Mouse (Mus musculus): ENCODE measurements around the gene Rpl10. TPM values are rescaled to one million over a fixed set of nuclear protein-coding genes. Genes with fewer than 3 reads are reported as not detected.

Rpl10 gene
- polyA plus RNA-seq (2012; rRNA removed) = 1,323 and 1,359 TPM in 2 replicates

DNA sequence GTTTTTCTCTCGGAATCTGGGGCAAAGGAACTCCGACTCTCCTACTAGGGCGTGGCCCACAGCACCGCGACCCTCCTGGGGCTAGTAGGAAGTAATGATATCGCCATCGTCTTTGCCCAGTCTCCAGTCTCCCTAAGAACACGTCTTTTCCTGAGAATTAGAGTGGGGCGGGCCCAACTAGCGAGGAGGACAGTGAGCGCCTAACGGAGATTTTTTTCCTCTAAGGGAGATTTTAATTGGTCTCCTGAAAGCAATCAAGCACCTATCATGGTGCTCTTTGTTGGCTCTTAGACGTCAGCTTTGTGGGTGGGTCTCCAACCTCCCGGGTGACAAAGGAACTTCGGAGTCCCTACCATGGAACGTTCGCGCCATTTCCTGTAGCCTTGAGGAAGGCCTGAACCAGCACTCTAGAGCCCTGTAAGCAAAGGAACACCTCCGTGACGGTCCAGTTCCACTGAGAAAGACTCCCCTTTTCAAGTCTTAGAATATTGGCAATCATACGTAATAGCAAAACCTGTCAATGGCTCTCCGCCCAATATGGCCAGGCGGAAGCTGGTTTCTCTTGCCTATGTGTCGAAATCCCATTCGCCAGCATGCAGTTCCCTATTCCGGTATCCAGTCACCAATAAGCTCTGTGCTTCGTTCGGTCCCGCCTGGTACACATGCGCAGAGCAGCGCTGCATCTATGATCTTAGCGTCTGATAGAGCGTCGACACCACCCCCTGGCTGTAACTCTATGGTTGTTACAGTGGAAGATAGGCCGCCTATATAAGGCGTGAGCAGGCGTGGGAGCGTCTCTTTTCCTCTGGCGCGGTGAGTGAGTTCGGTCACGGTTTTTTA, at the start of gene Rpl10:
TSS of gene Rpl10 (plus strand) at position 751 of the 840 bp plus-strand sequence.

DNA sequence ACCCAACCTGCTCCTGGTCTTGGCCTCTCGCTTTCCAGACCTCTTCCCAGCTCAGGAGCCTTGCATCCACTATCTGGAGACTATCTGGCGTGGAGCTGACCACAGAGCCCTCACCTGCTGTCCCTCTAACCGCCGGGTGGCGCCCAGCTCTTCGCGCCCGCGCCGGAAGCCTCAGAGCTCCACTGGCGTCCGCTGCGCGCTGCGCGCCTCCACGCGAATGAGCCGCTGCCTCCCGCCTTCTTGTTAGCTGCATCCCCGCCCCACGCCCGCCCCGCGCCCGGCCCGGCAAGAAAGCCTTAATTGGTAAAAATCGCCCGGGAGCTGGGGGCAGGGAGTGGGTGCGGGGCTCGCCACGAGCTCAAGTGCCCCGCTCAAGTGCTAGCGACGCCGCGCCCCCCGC, 21.0 kb upstream of the Rpl10 start, which contains the start of gene Flna:
TSS of gene Flna (minus strand) at position 206 of the 400 bp plus-strand sequence.

DNA sequence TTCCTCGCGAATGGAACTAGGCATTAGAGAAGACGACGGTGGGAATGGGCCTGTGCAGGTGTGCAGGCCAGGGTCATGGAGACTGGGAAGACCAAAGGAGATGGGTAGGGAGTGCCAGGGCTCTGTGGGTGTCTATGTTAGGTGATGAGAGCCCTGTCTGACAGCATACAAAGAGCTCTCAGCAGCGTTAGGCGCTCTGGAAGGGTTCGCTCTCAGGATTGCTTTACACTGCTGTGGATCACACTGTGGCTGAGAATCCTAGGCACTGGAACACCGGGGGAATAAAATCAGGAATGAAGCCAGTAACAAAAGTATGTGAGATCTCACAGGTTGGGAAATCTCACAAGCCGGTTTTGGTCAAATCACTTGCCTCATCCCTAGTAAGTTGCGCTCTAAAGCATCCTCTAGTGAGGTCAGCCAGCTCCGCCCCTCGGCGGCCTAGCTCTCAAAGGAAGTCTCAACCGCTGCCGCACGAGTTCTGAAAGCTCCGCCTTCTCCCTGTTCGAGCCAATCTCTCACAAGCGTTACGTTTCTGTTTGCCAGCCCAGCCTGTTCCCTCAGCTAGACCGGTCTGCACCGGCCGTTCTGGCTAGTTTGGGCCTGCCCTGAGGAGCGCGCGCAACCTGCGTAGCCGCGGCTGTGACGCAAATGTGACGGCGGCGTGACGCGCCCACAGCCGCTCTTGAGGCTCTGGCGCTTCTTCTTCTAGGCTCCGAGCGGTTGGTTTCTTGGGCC, 16.3 kb upstream of the Rpl10 start, which contains the start of gene Emd:
TSS of gene Emd (plus strand) at position 535 of the 735 bp plus-strand sequence.

DNA sequence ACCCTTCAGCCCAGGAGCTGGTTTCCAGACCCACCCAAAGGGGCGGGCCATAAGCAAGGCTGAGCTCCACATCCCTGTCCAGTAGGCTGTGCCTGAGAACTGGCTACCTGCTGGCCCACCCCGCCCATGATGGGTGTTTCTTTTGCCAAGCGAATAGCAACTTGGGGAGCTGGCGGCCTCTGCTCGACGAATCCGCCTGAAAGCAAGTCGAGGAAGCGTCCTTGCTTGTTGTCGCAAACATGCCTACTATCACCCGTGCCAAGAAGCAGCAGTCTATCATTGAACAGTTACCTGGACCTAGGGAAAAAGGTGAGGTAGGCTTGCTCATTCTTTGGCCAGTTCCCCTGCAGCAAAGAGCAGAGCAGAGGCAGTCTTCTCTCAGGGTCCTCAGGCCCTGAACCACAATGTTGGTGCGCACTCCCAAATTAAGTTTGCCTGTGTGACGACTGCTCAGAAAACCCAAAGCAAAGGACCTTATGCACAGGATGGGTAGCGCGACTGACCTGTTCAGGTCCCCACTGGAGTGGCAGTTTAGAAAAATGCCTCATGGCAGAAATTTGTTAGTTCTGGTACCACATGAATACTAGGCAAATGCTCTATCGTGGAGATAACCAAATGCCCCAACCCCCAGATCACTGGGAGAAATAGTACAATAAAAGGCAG, 11.3 kb downstream of the Rpl10 start, which contains the start of the genes Taz and Dnase1l1:
TSS of gene Taz (plus strand) at position 181 of the 663 bp plus-strand sequence.
TSS of gene Dnase1l1 (minus strand) at position 606 of the 663 bp plus-strand sequence.

DNA sequence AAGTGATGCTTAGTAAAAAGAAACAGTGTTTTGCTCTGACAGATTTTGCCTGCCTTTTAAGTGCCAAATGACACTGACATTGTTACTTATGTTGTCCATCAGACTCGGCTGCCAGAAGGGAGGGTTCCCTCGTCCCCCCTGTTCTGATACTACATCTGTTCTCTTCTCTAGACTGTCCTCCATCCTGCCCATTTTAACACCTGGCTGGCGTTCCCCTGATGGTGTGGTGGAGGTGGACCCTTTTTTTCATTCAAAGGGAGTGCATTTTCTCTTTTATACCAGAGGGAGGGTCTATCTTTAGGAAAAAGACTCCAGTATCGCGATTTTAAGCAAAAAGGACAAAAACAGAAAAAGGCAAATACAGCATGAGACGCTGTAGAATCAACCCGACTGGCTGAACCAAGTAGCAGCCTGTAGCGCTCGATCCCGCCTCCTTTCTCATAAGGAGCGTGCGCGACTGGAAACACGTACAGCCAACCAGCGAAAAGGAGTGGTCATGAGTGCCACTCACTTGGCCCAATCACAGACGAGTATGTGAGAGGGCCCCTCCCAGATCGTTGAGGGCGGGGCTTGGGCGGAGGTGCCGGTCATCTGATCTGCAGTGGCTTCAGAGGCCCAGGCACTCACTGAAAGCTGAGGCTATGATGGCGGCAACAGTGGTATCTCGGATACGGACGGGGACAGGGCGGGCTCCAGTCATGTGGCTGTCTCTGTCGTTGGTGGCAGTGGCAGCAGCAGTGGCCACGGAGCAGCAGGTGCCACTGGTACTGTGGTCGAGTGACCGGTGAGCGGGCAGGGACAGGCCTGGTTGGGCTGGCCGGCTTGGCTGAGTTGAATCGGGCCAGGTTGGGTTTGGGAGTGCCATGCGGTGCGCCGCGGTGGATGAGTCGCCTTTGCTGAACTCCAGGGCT, 26.2 kb downstream of the Rpl10 start, which contains the start of gene Atp6ap1:
TSS of gene Atp6ap1 (plus strand) at position 560 of the 911 bp plus-strand sequence.

DNA sequence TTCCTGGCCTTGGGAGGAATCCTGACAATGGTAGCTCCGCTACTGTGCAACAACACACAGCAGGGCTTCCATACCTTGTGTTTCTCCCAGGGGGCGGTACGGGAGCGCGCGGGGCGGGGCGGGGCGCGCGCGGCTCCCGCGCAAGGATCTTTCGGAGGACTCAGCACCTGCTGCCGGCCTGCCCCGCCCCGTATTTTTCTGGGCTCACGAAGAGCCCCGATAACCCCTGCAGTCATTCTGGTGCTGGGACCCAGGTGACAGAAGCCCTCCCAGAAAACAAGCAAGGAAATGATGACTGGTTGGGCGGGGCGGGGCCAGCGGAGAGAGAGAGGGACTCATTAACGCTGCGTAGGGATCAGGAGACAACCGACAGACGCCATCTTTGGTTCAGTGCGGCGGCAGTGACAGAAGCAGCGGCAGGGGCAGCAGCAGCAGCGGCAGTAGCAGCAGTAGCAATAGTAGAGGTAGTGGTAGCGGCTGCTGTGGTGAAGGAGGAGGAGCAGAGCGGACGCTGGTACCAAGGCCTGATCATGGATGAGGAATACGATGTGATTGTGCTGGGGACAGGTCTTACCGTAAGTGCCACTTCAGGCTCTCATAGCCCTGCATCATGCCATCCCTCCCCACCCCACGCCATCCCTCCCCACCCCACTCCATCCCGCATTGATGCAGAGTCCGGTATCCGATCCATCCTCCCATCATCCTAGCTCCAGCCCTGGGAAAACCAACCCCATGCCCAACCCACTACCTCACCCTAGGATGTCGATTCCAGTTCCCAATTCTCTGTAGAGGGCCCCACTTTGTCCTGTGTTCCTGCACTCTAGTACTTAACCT, 34.5 kb downstream of the Rpl10 start, which contains the start of gene Gdi1:
TSS of gene Gdi1 (plus strand) at position 132 of the 834 bp plus-strand sequence.

DNA sequence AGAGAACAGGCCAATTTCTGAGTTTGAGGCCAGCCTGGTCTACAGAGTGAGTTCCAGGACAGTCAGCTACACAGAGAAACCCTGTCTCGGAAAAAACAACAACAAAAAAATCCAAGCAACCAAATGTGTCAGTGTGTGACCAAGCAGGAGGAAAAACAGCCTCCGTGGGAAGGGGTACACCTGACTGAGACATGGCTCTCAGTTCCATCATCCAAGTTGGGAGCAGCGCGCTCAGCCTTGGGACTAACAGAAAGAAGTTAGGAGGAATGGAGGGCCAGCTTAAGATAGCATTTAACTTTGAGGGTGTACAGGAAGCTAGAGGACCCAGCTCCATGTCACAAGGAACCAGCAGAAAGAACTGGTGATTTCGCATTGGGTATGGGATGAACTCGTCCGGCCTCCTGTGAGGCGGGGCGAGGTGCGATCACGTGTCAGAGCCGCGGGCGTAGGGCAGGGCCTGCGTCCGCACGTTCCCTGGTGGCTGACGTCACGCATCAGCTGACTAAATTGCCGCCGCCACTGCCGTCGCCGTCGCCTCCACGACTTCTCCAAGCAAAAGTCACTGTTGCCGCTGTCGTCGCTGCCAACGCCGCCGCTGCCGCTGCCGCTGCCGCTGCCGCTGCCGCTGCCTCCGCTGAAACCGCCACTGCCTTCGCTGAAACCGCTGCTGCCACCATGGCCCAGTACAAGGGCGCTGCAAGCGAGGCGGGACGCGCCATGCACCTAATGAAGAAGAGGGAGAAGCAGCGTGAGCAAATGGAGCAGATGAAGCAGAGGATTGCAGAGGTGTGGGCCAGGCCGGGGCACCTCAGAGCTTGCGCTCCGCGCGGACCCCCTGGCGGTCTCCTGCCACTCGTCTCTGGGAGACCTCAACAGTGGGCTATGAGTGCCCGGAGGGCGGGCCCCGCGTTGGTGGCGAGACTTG, 42.2 kb downstream of the Rpl10 start, which contains the start of gene Fam50a:
TSS of gene Fam50a (plus strand) at position 494 of the 925 bp plus-strand sequence.

Other genes with a start within 250 kb of the Rpl10 start
- gene Irak1, start 246.9 kb upstream of the Rpl10 start, polyA plus RNA-seq (2012; rRNA removed) = 21.7 and 22.4 TPM in 2 replicates
- not detected in 2 replicates for gene Opn1mw, start 143.3 kb upstream of the Rpl10 start, polyA plus RNA-seq (2012; rRNA removed)
- gene Mecp2, start 135.4 kb upstream of the Rpl10 start, polyA plus RNA-seq (2012; rRNA removed) = 3.2 and 3.9 TPM in 2 replicates
- gene Tex28, start 103.0 kb upstream of the Rpl10 start, polyA plus RNA-seq (2012; rRNA removed) = not detected in 2 replicates
- not detected in 2 replicates for gene Tktl1, start 93.6 kb upstream of the Rpl10 start, polyA plus RNA-seq (2012; rRNA removed)
- gene Flna, start 21.0 kb upstream of the Rpl10 start, polyA plus RNA-seq (2012; rRNA removed) = 78.2 and 95.5 TPM in 2 replicates
- 21.0 and 25.4 TPM in 2 replicates for gene Emd, start 16.1 kb upstream of the Rpl10 start, polyA plus RNA-seq (2012; rRNA removed)
- gene Taz, start 11.1 kb downstream of the Rpl10 start, polyA plus RNA-seq (2012; rRNA removed) = 27.9 and 31.7 TPM in 2 replicates
- 12.3 and 12.4 TPM in 2 replicates for gene Dnase1l1, start 11.5 kb downstream of the Rpl10 start, polyA plus RNA-seq (2012; rRNA removed)
- gene Atp6ap1, start 26.3 kb downstream of the Rpl10 start, polyA plus RNA-seq (2012; rRNA removed) = 78.4 and 81.0 TPM in 2 replicates
- gene Gdi1, start 34.2 kb downstream of the Rpl10 start, polyA plus RNA-seq (2012; rRNA removed) = 114 and 163 TPM in 2 replicates
- 17.1 and 18.8 TPM in 2 replicates for gene Fam50a, start 42.2 kb downstream of the Rpl10 start, polyA plus RNA-seq (2012; rRNA removed)
- 2.4 and 3.7 TPM in 2 replicates for gene Plxna3, start 58.3 kb downstream of the Rpl10 start, polyA plus RNA-seq (2012; rRNA removed)
- gene Lage3, start 82.8 kb downstream of the Rpl10 start, polyA plus RNA-seq (2012; rRNA removed) = 42.7 and 52.1 TPM in 2 replicates
- gene Ubl4a, start 102.4 kb downstream of the Rpl10 start, polyA plus RNA-seq (2012; rRNA removed) = 19.6 and 21.6 TPM in 2 replicates
- gene Slc10a3, start 102.5 kb downstream of the Rpl10 start, polyA plus RNA-seq (2012; rRNA removed) = 4.5 and 4.9 TPM in 2 replicates
- gene Fam3a, start 122.5 kb downstream of the Rpl10 start, polyA plus RNA-seq (2012; rRNA removed) = 13.7 and 15.3 TPM in 2 replicates
- 18.2 and 19.2 TPM in 2 replicates for gene Ikbkg, start 122.5 kb downstream of the Rpl10 start, polyA plus RNA-seq (2012; rRNA removed)
- gene G6pdx, start 158.4 kb downstream of the Rpl10 start, polyA plus RNA-seq (2012; rRNA removed) = 23.5 and 26.4 TPM in 2 replicates
- gene Gm6880, start 210.6 kb downstream of the Rpl10 start, polyA plus RNA-seq (2012; rRNA removed) = not detected in 2 replicates